Mouse (Mus musculus) liver, adult 2 months (tissue): ENCODE measurements around the gene S100a5.

Experiments
- CTCF ChIP-seq: fragments of 200-500 bp; IDR thresholded peaks from 2 replicates; pipeline ENCODE4 v1.5.1; 2011; ENCODE audit warnings: low read depth, low read length, control low read depth
- POLR2A ChIP-seq: fragments of 200-500 bp; IDR thresholded peaks from 2 replicates; pipeline ENCODE4 v1.6.1; 2011; ENCODE audit warnings: low read length, control low read depth; ENCODE audit not compliant: insufficient read depth; ENCODE audit errors: extremely low read depth

- TF ChIP-seq CTCF (no peak), POLR2A (no peak)
These were observed 23.7 kb downstream of the S100a5 start for GRCm38 (mm10) chr3:90631984-90632383.
